Mouse (Mus musculus): ENCODE results near the gene Cnnm4.

The Cnnm4 gene

GRCm38 (mm10) chr1:36542925-36543324, 71.5 kb downstream of the Cnnm4 start:
- DNase-seq (ENCODE audit: low spot score in 2 of 2), result no peak

- DNase-seq (ENCODE audit: low spot score in 2 of 2), result no peak
Measured at GRCm38 (mm10) chr1:36545382-36545781, 74.0 kb downstream of the Cnnm4 start.

- DNase-seq (ENCODE audit: low spot score in 2 of 2), result no peak
Measured at GRCm38 (mm10) chr1:36545845-36546600, 74.6 kb downstream of the Cnnm4 start.

- DNase-seq (ENCODE audit: low spot score in 2 of 2), result peak; percentile 96 to 98
Measured at GRCm38 (mm10) chr1:36546888-36547471, 75.6 kb downstream of the Cnnm4 start, which contains the start of gene Ankrd39. TSS of gene Ankrd39 (minus strand) at chr1:36547445.

- peak in 1 of 2 experiments; percentile 33 for DNase-seq (ENCODE audit: low spot score in 2 of 2)
Measured at GRCm38 (mm10) chr1:36547981-36548598, 76.7 kb downstream of the Cnnm4 start.

- no peak for DNase-seq (ENCODE audit: low spot score in 2 of 2)
Measured at GRCm38 (mm10) chr1:36548771-36549170, 77.4 kb downstream of the Cnnm4 start.

- DNase-seq (ENCODE audit: low spot score in 2 of 2), result no peak
Measured at GRCm38 (mm10) chr1:36549491-36549890, 78.1 kb downstream of the Cnnm4 start.

- no peak for DNase-seq (ENCODE audit: low spot score in 2 of 2)
Measured at GRCm38 (mm10) chr1:36550075-36550863, 78.8 kb downstream of the Cnnm4 start.

- DNase-seq (ENCODE audit: low spot score in 2 of 2), result no peak
Measured at GRCm38 (mm10) chr1:36551904-36552303, 80.5 kb downstream of the Cnnm4 start.

- DNase-seq (ENCODE audit: low spot score in 2 of 2), result no peak
Measured at GRCm38 (mm10) chr1:36552506-36552905, 81.1 kb downstream of the Cnnm4 start.

GRCm38 (mm10) chr1:36554633-36555399, 83.4 kb downstream of the Cnnm4 start:
- DNase-seq (ENCODE audit: low spot score in 2 of 2), result no peak

GRCm38 (mm10) chr1:36555798-36556395, 84.5 kb downstream of the Cnnm4 start:
- no peak for DNase-seq (ENCODE audit: low spot score in 2 of 2)

GRCm38 (mm10) chr1:36556553-36557456, 85.4 kb downstream of the Cnnm4 start:
- DNase-seq (ENCODE audit: low spot score in 2 of 2), result peak; percentile 92 to 94

- peak; percentile 61 to 76 for DNase-seq (ENCODE audit: low spot score in 2 of 2)
Measured at GRCm38 (mm10) chr1:36557457-36558011, 86.1 kb downstream of the Cnnm4 start.

Measured in frontal cortex, postnatal 36 days (tissue).